Mouse (Mus musculus) cerebellum, postnatal 10 days (tissue): ENCODE results near the gene Tmem40.

Experiments used
- DNase-seq, 2 experiments: peaks; one replicate each; pipeline ENCODE4 v3.0.0; 2021; ENCODE audit warnings: mixed read lengths in 2 of 2

Gene Tmem40

DNA sequence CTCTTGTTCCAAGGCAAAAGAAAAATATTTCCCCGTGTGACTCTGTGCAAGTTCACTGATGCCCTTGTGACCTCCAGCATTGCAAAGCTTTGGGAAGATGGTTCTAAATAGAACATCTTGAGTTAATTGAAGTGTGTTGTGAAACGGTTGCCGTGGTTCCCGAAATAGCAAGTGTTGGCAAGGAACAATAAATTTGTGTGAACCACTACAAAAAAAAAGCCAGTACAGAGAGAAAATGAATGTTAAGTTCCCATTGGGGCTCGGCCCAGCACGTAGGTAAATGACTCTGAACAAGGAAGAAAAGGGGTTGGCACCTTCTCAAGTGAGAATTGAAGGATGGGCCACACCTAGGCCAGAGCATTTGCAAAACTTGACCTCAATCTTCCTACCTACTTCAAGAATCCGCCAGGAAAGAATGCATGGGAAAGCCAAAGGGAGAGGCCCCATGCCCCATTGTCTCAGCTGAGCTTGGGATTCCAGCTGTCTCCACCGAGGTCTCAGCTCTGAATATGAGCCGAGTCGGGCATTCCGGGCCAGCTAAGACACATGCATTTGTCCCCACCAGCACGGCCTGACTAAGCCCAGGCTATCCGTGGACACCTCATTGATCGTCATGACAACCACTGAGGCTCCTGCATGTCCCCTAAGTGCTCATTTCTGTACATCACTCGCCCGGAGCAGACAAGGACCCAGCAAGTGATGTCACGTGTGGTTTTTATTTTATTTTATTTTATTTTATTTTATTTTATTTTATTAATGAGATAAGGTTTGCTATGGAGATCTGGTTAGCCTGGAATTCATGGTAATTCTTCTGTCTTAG lies 64.3 kb downstream of the Tmem40 start:
- no peak for DNase-seq

GRCm38 (mm10) chr6:115696707-115697215 lies 65.4 kb downstream of the Tmem40 start:
- DNase-seq = no peak

DNA sequence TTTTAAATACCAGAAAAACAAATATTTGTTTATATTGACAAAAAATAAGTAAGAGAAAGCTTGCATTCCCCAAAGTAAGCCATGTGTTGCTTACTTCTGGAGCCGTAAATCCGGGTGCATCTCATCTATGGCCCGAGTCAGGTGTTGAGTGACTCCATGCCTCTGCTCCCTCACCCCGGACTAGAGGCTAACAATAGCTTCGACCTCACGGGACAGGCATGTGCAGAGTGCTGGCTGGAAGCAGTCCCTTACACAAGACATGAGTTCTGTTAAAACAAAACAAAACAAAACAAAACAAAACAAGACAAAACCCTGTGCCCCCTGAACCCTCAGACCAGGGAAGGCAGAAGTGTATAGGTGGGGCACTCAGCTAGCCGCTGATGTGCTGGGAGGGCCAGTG lies 67.1 kb downstream of the Tmem40 start:
- DNase-seq = no peak

GRCm38 (mm10) chr6:115694441-115694842 lies 67.8 kb downstream of the Tmem40 start:
- no peak for DNase-seq

- peak; percentile 25 to 48 for DNase-seq
These were observed 69.1 kb downstream of the Tmem40 start for GRCm38 (mm10) chr6:115692963-115693730.

GRCm38 (mm10) chr6:115692163-115692950 lies 69.9 kb downstream of the Tmem40 start:
- no peak for DNase-seq

DNA sequence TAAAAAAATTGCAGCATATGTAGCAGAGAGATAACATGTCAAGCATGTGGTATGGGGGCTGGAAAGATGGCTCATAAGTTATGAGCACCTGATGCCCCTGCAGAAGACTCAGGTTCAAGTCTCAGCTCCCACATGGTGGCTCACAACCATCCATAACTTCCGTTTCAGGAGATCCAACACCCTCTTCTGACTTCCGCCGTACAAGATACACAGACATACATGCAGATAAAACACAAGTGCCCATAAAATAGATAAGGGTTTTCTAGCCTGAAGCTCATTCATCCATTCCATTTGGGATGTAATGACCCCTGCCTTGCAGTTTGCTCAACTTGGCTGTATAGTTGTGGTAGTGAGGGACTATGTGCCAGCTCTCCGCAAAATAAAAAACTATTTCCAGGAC lies 72.1 kb downstream of the Tmem40 start:
- no peak for DNase-seq

DNA sequence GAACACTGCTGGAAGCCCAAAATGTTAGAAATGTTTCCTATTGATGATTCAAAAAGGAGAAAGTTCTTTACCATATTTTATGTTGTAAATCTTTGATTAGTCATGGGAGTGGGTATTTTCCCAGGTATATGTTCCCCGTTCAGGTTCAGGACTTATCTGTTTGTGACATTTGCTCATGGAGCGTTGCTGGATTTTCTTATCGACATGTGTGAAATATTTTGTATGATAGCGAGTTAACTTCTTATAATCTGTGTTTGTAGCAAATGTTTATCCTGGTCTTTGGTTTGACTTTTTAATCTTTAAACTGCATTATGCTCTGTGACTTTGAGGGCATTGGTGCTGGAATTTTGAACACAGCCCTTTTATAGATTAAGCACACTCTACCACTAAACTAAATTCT lies 73.6 kb downstream of the Tmem40 start:
- no peak for DNase-seq

- DNase-seq = no peak
These were observed 74.5 kb downstream of the Tmem40 start for GRCm38 (mm10) chr6:115687753-115688152.

DNA sequence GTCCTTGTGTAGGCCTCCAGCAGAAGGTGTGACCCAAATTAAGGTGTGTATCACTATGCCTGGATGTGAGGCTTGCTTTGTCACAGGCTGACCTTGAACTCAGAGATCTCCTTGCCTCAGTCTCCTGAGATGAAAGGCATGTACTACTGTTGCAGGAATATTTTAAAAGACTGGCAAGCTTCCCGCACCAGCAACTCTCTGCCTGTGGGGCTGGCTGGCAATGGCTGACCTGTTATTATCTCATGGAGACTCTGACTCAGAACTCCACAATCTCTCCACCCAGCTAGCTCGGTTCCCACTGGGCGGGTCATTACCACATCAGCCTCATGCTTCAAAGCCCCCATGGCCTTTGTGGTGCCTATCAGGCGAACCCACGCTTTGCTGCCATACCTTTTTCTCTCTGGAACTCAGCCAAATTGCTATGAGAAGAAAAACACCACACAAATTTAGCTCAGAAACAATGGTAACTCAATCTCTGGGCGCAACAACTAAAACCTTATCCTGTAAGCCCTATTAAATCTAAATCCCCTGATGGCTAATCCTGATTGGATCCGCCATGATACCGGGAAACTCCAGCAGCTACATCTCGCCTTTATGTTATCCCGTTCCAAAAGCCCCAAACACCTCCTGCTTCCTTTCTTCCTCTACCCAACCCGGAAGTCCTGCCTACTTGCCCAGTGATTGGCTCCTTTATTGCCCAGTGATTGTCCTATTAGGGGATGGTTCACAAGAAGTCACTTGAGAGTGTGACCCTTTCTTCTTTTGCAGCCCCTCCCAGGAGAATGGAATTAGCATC lies 77.2 kb downstream of the Tmem40 start:
- DNase-seq = no peak

DNA sequence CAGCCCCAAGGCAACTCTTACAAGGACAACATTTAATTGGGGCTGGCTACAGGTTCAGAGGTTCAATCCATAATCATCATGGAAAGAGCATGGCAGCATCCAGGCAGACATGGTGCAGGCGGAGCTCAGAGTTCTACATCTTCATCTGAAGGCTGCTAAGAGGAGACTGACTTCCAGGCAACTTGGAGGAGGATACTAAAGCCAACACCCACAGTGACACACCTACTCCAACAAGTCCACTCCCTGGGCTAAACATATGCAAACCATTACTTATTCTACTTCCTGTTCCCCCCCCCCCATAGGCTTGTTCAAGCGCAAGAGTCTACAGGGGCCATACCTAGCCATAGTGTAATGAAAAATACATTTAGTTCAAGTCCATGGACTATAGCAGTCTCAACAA lies 77.9 kb downstream of the Tmem40 start:
- no peak for DNase-seq

- peak in 1 of 2 experiments; percentile 44 for DNase-seq
These were observed 81.1 kb downstream of the Tmem40 start for GRCm38 (mm10) chr6:115681066-115681465.
